Mouse (Mus musculus) ES-E14 (cell line): ENCODE measurements at regions not wholly inside any gene's neighbourhood (a gene's known extent, or its start where the extent isn't known, plus 50 kb on each side); places are given as distances from the start of the nearest gene placed in this dataset.

ENCODE experiments used
- CHD2 ChIP-seq: IDR thresholded peaks from 2 replicates; pipeline ENCODE4 v1.6.1; 2014; ENCODE audit warnings: mild to moderate bottlenecking, low read depth, low read length, inconsistent platforms
- HCFC1 ChIP-seq: IDR thresholded peaks from 2 replicates; pipeline ENCODE4 v1.6.1; 2012; ENCODE audit warnings: low read length, inconsistent platforms, borderline replicate concordance; ENCODE audit not compliant: insufficient read depth
- MAFK ChIP-seq: IDR thresholded peaks from 2 replicates; pipeline ENCODE4 v1.6.1; 2014; ENCODE audit warnings: mild to moderate bottlenecking, low read depth, low read length, inconsistent platforms; ENCODE audit not compliant: insufficient read depth
- ZC3H11A ChIP-seq: IDR thresholded peaks from 2 replicates; pipeline ENCODE4 v1.6.1; 2012; ENCODE audit warnings: low read depth, mild to moderate bottlenecking, inconsistent platforms, low read length, borderline replicate concordance
- ZNF384 ChIP-seq: IDR thresholded peaks from 2 replicates; pipeline ENCODE4 v1.6.1; 2012; ENCODE audit warnings: low read depth, low read length, inconsistent platforms

GRCm38 (mm10) chr1:190263620-190264019 is 93.1 kb upstream of the Prox1 start:
- TF ChIP-seq HCFC1 = no peak
- TF ChIP-seq ZNF384 = no peak
- TF ChIP-seq MAFK = no peak
- TF ChIP-seq ZC3H11A = no peak
- TF ChIP-seq CHD2 = no peak
